Mouse (Mus musculus): ENCODE results near the gene Ccdc107. TPM values are rescaled to one million over a fixed set of nuclear protein-coding genes. Genes with fewer than 3 reads are reported as not detected.

Gene Ccdc107
- polyA plus RNA-seq, 1 experiment, result 191 TPM

DNA sequence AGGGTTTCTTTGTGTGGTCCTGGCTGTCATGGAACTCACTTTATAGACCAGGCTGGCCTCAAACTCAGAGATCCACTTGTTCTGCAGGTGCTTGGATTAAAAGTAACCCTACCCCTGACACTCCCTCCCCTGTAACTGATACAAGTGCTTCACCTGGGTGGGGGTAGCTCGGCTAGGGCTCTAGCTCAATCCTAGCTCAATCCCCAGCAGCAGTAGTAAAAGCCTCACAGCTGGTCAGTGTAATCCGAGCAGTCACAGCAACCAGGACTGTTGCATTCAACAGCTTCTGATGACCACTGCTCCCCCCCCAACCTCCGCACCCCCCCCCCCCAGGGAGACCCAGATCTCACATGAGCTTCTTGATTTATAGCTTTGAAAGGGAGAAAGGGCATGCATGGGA, 49.3 kb downstream of the Ccdc107 start:
- no peak overlapping the region for H3K4me3 ChIP-seq (replicated peaks; ENCODE audit: extremely low read depth, low read depth, low read length)
- no peak for DNase-seq
- no peaks in the 10 kb centered on the region for H3K4me1 ChIP-seq (ENCODE audit: control insufficient read depth, insufficient read depth, low read length)
- TF ChIP-seq POLR2A (IDR thresholded peaks at IDR 0.05; ENCODE audit: borderline replicate concordance, extremely low read depth, low read depth, low read length) (no peak), CTCF (IDR thresholded peaks at IDR 0.05; ENCODE audit: insufficient read depth, low read length) (no peak)
- 80% methylated on average over 3 of the region's 3 CpGs for WGBS

Other genes with a start within 250 kb of the Ccdc107 start
- gene Atp8b5, start 225.7 kb upstream of the Ccdc107 start, polyA plus RNA-seq (2012; rRNA removed), result 0.08 and 0.25 TPM in 2 replicates
- gene Rusc2, start 110.9 kb upstream of the Ccdc107 start, polyA plus RNA-seq (2012; rRNA removed), result 91.1 and 92.8 TPM in 2 replicates
- gene Fam166b, start 63.8 kb upstream of the Ccdc107 start, polyA plus RNA-seq (2012; rRNA removed), result 14.4 and 15.8 TPM in 2 replicates
- 83.6 and 83.9 TPM in 2 replicates for gene Tesk1, start 51.0 kb upstream of the Ccdc107 start, polyA plus RNA-seq (2012; rRNA removed)
- gene Cd72, start 38.3 kb upstream of the Ccdc107 start, polyA plus RNA-seq (2012; rRNA removed), result 3.4 and 6.2 TPM in 2 replicates
- gene Sit1, start 9.2 kb upstream of the Ccdc107 start, polyA plus RNA-seq (2012; rRNA removed), result 0.85 and 1.2 TPM in 2 replicates
- gene Arhgef39, start 6.8 kb downstream of the Ccdc107 start, polyA plus RNA-seq (2012; rRNA removed), result 4.7 and 6.9 TPM in 2 replicates
- 1.8 and 1.9 TPM in 2 replicates for gene Car9, start 14.1 kb downstream of the Ccdc107 start, polyA plus RNA-seq (2012; rRNA removed)
- 32.3 and 129 TPM in 2 replicates for gene Tpm2, start 30.9 kb downstream of the Ccdc107 start, polyA plus RNA-seq (2012; rRNA removed)
- 86.4 and 95.1 TPM in 2 replicates for gene Creb3, start 69.4 kb downstream of the Ccdc107 start, polyA plus RNA-seq (2012; rRNA removed)
- gene Tln1, start 69.8 kb downstream of the Ccdc107 start, polyA plus RNA-seq (2012; rRNA removed), result 179 and 197 TPM in 2 replicates
- 39.0 and 47.3 TPM in 2 replicates for gene Rgp1, start 85.8 kb downstream of the Ccdc107 start, polyA plus RNA-seq (2012; rRNA removed)
- 19.4 and 26.0 TPM in 2 replicates for gene Gba2, start 86.0 kb downstream of the Ccdc107 start, polyA plus RNA-seq (2012; rRNA removed)
- gene Msmp, start 91.6 kb downstream of the Ccdc107 start, polyA plus RNA-seq (2012; rRNA removed), result 0.24 TPM in 1 of 2 replicates, not detected in the other
- 77.5 and 97.5 TPM in 2 replicates for gene Npr2, start 139.0 kb downstream of the Ccdc107 start, polyA plus RNA-seq (2012; rRNA removed)
- gene Spag8, start 160.7 kb downstream of the Ccdc107 start, polyA plus RNA-seq (2012; rRNA removed), result 12.1 and 14.7 TPM in 2 replicates
- 61.6 and 71.6 TPM in 2 replicates for gene Hint2, start 163.6 kb downstream of the Ccdc107 start, polyA plus RNA-seq (2012; rRNA removed)
- gene Tmem8b, start 176.1 kb downstream of the Ccdc107 start, polyA plus RNA-seq (2012; rRNA removed), result 13.1 and 17.3 TPM in 2 replicates
- 0.04 and 0.15 TPM in 2 replicates for gene Fam221b, start 176.2 kb downstream of the Ccdc107 start, polyA plus RNA-seq (2012; rRNA removed)
- gene Olfr70, start 207.9 kb downstream of the Ccdc107 start, polyA plus RNA-seq (2012; rRNA removed), result not detected in 2 replicates
- 0.37 and 0.67 TPM in 2 replicates for gene Olfr71, start 217.4 kb downstream of the Ccdc107 start, polyA plus RNA-seq (2012; rRNA removed)
- gene Hrct1, start 234.3 kb downstream of the Ccdc107 start, polyA plus RNA-seq (2012; rRNA removed), result 14.4 and 15.1 TPM in 2 replicates
- 5.7 and 9.4 TPM in 2 replicates for gene Spaar, start 237.1 kb downstream of the Ccdc107 start, polyA plus RNA-seq (2012; rRNA removed)

All from lung, adult 2 months (tissue).